Mouse (Mus musculus): ENCODE measurements around the gene Pkd1. TPM values are rescaled to one million over a fixed set of nuclear protein-coding genes. Genes with fewer than 3 reads are reported as not detected.
A peak's percentile ranks its signal among the peaks of the same experiment; 100 is the strongest.

The Pkd1 gene
- polyA plus RNA-seq, 1 experiment from 2014 or later: 31.6 TPM

- peak within 1 kb of the TSS; percentile 63 for H3K9ac ChIP-seq (ENCODE audit: low read depth, low read length)
- WGBS: under 1% methylated on average over 47 of the region's 51 CpGs
Observed at GRCm38 (mm10) chr17:24632167-24632812, 82.7 kb downstream of the Pkd1 start, which contains the start of the genes Tsc2 and Nthl1. TSS of gene Tsc2 (minus strand) at chr17:24632630. TSS of gene Nthl1 (plus strand) at chr17:24632680.

GRCm38 (mm10) chr17:24632813-24633449 lies 83.3 kb downstream of the Pkd1 start:
- WGBS: 11% methylated on average over 22 of the region's 22 CpGs
- peak overlapping the region; percentile 63 for H3K9ac ChIP-seq (ENCODE audit: low read depth, low read length)
- H3K27ac ChIP-seq (ENCODE audit: low read depth, low read length): peak overlapping the region; percentile 75
- peak overlapping the region; percentile 58 for H3K4me3 ChIP-seq (ENCODE audit: low read length)
- H3K4me2 ChIP-seq (replicated peaks; ENCODE audit: low read depth, low read length): peak overlapping the region; percentile 50
- H3K9me3 ChIP-seq (ENCODE audit: control insufficient read depth, low read length): no peaks in the 10 kb centered on the region
- H3K4me1 ChIP-seq (ENCODE audit: control insufficient read depth, insufficient read depth, low read length): peaks cover 13% of the 10 kb centered on the region
- no peaks in the 10 kb centered on the region for H3K27me3 ChIP-seq (ENCODE audit: control insufficient read depth, insufficient read depth, low read length)
- peak; percentile 32; the same call in 1 of the 2 replicates for ATAC-seq (ENCODE audit: low FRiP score, low TSS enrichment)
- peaks cover 27% of the 10 kb centered on the region for H3K36me3 ChIP-seq (ENCODE audit: control insufficient read depth, insufficient read depth, low read length)

More at GRCm38 (mm10) chr17:24632167-24632812, 82.7 kb downstream of the Pkd1 start, which contains the start of the genes Tsc2 and Nthl1:
- Histone ChIP-seq H3K4me2 (replicated peaks; ENCODE audit: low read depth, low read length) (peak within 1 kb of the TSS; percentile 50), H3K36me3 (ENCODE audit: control insufficient read depth, insufficient read depth, low read length) (peaks cover 32% of the 10 kb centered on the region), H3K4me1 (ENCODE audit: control insufficient read depth, insufficient read depth, low read length) (peaks cover 13% of the 10 kb centered on the region), H3K27me3 (ENCODE audit: control insufficient read depth, insufficient read depth, low read length) (no peaks in the 10 kb centered on the region), H3K4me3 (ENCODE audit: low read length) (peak within 1 kb of the TSS; percentile 58), H3K9me3 (ENCODE audit: control insufficient read depth, low read length) (no peaks in the 10 kb centered on the region), H3K27ac (ENCODE audit: low read depth, low read length) (peak within 1 kb of the TSS; percentile 75)
- ATAC-seq (ENCODE audit: low FRiP score, low TSS enrichment): peak; percentile 88

GRCm38 (mm10) chr17:24633831-24634230 lies 84.2 kb downstream of the Pkd1 start:
- Histone ChIP-seq H3K9me3 (ENCODE audit: control insufficient read depth, low read length) (no peaks in the 10 kb centered on the region), H3K27me3 (ENCODE audit: control insufficient read depth, insufficient read depth, low read length) (no peaks in the 10 kb centered on the region), H3K4me2 (replicated peaks; ENCODE audit: low read depth, low read length) (no peak overlapping the region), H3K4me1 (ENCODE audit: control insufficient read depth, insufficient read depth, low read length) (peaks cover 13% of the 10 kb centered on the region), H3K36me3 (ENCODE audit: control insufficient read depth, insufficient read depth, low read length) (peaks cover 24% of the 10 kb centered on the region), H3K27ac (ENCODE audit: low read depth, low read length) (no peak overlapping the region), H3K4me3 (ENCODE audit: low read length) (no peak overlapping the region), H3K9ac (ENCODE audit: low read depth, low read length) (no peak overlapping the region)
- ATAC-seq (ENCODE audit: low FRiP score, low TSS enrichment): no peak
- WGBS: 96% methylated on average over 11 of the region's 11 CpGs

GRCm38 (mm10) chr17:24635024-24635423 lies 85.4 kb downstream of the Pkd1 start:
- Histone ChIP-seq H3K27ac (ENCODE audit: low read depth, low read length) (no peak overlapping the region), H3K9me3 (ENCODE audit: control insufficient read depth, low read length) (no peaks in the 10 kb centered on the region), H3K4me3 (ENCODE audit: low read length) (no peak overlapping the region), H3K36me3 (ENCODE audit: control insufficient read depth, insufficient read depth, low read length) (peaks cover 16% of the 10 kb centered on the region), H3K4me2 (replicated peaks; ENCODE audit: low read depth, low read length) (no peak overlapping the region), H3K27me3 (ENCODE audit: control insufficient read depth, insufficient read depth, low read length) (no peaks in the 10 kb centered on the region), H3K4me1 (ENCODE audit: control insufficient read depth, insufficient read depth, low read length) (peaks cover 24% of the 10 kb centered on the region), H3K9ac (ENCODE audit: low read depth, low read length) (no peak overlapping the region)
- 81% methylated on average over 4 of the region's 4 CpGs for WGBS
- no peak for ATAC-seq (ENCODE audit: low FRiP score, low TSS enrichment)

GRCm38 (mm10) chr17:24635694-24636093 lies 86.1 kb downstream of the Pkd1 start:
- peaks cover 15% of the 10 kb centered on the region for H3K36me3 ChIP-seq (ENCODE audit: control insufficient read depth, insufficient read depth, low read length)
- ATAC-seq (ENCODE audit: low FRiP score, low TSS enrichment): no peak
- no peaks in the 10 kb centered on the region for H3K9me3 ChIP-seq (ENCODE audit: control insufficient read depth, low read length)
- no peak overlapping the region for H3K4me2 ChIP-seq (replicated peaks; ENCODE audit: low read depth, low read length)
- no peak overlapping the region for H3K4me3 ChIP-seq (ENCODE audit: low read length)
- H3K4me1 ChIP-seq (ENCODE audit: control insufficient read depth, insufficient read depth, low read length): peaks cover 27% of the 10 kb centered on the region
- no peaks in the 10 kb centered on the region for H3K27me3 ChIP-seq (ENCODE audit: control insufficient read depth, insufficient read depth, low read length)
- 97% methylated on average over 5 of the region's 5 CpGs for WGBS
- no peak overlapping the region for H3K9ac ChIP-seq (ENCODE audit: low read depth, low read length)
- H3K27ac ChIP-seq (ENCODE audit: low read depth, low read length): no peak overlapping the region

GRCm38 (mm10) chr17:24636781-24637481 lies 87.3 kb downstream of the Pkd1 start:
- Histone ChIP-seq H3K36me3 (ENCODE audit: control insufficient read depth, insufficient read depth, low read length) (peaks cover 21% of the 10 kb centered on the region), H3K9ac (ENCODE audit: low read depth, low read length) (no peak overlapping the region), H3K4me3 (ENCODE audit: low read length) (no peak overlapping the region), H3K9me3 (ENCODE audit: control insufficient read depth, low read length) (no peaks in the 10 kb centered on the region), H3K27me3 (ENCODE audit: control insufficient read depth, insufficient read depth, low read length) (no peaks in the 10 kb centered on the region), H3K4me1 (ENCODE audit: control insufficient read depth, insufficient read depth, low read length) (peaks cover 21% of the 10 kb centered on the region), H3K4me2 (replicated peaks; ENCODE audit: low read depth, low read length) (no peak overlapping the region), H3K27ac (ENCODE audit: low read depth, low read length) (no peak overlapping the region)
- ATAC-seq (ENCODE audit: low FRiP score, low TSS enrichment): no peak
- WGBS: 70% methylated on average over 5 of the region's 5 CpGs

GRCm38 (mm10) chr17:24638214-24638613 lies 88.6 kb downstream of the Pkd1 start:
- peaks cover 22% of the 10 kb centered on the region for H3K36me3 ChIP-seq (ENCODE audit: control insufficient read depth, insufficient read depth, low read length)
- H3K27ac ChIP-seq (ENCODE audit: low read depth, low read length): peak overlapping the region; percentile 77
- H3K27me3 ChIP-seq (ENCODE audit: control insufficient read depth, insufficient read depth, low read length): no peaks in the 10 kb centered on the region
- ATAC-seq (ENCODE audit: low FRiP score, low TSS enrichment): no peak
- H3K4me1 ChIP-seq (ENCODE audit: control insufficient read depth, insufficient read depth, low read length): peaks cover 18% of the 10 kb centered on the region
- no peak overlapping the region for H3K9ac ChIP-seq (ENCODE audit: low read depth, low read length)
- H3K4me3 ChIP-seq (ENCODE audit: low read length): no peak overlapping the region
- no peak overlapping the region for H3K4me2 ChIP-seq (replicated peaks; ENCODE audit: low read depth, low read length)
- 88% methylated on average over 4 of the region's 4 CpGs for WGBS
- H3K9me3 ChIP-seq (ENCODE audit: control insufficient read depth, low read length): no peaks in the 10 kb centered on the region

GRCm38 (mm10) chr17:24638840-24639239 lies 89.2 kb downstream of the Pkd1 start:
- peaks cover 22% of the 10 kb centered on the region for H3K36me3 ChIP-seq (ENCODE audit: control insufficient read depth, insufficient read depth, low read length)
- 0 out of 2 replicates have a peak overlapping the region, but pooled peaks have one; percentile 32 for H3K9ac ChIP-seq (ENCODE audit: low read depth, low read length)
- no peak overlapping the region for H3K4me3 ChIP-seq (ENCODE audit: low read length)
- ATAC-seq (ENCODE audit: low FRiP score, low TSS enrichment): peak; percentile 81
- peaks cover 20% of the 10 kb centered on the region for H3K4me1 ChIP-seq (ENCODE audit: control insufficient read depth, insufficient read depth, low read length)
- no peaks in the 10 kb centered on the region for H3K27me3 ChIP-seq (ENCODE audit: control insufficient read depth, insufficient read depth, low read length)
- peak overlapping the region; percentile 87 for H3K27ac ChIP-seq (ENCODE audit: low read depth, low read length)
- H3K4me2 ChIP-seq (replicated peaks; ENCODE audit: low read depth, low read length): no peak overlapping the region
- 39% methylated on average over 9 of the region's 9 CpGs for WGBS
- no peaks in the 10 kb centered on the region for H3K9me3 ChIP-seq (ENCODE audit: control insufficient read depth, low read length)

Measured in kidney, embryonic 14.5 days (tissue).